Mouse (Mus musculus): ENCODE measurements at regions not wholly inside any gene's neighbourhood (a gene's known extent, or its start where the extent isn't known, plus 50 kb on each side); places are given as distances from the start of the nearest gene placed in this dataset.

DNA sequence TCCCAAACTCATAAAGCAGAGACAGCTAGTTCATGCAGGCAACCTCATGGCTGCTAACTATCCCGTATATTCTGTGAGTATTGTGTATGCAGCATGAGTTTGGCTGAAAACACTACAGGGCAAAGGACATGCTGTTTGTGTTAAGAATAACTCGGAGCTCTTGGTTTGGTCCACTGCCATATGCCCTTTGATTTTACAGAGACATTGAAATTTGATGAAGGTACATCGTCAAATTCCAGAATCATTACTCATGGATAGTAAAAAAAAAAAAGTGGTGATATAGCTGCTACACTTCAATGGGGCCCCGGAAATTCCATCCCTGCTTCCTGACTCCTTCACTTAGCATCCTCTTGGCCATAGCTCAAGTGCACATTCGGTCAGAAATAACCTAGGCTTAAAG is 159.3 kb upstream of the Ccdc122 start:
- no peak for TF ChIP-seq POLR2A (IDR thresholded peaks at IDR 0.05; ENCODE audit: insufficient read depth, low read depth, low read length)
- TF ChIP-seq CTCF (IDR thresholded peaks at IDR 0.05; ENCODE audit: insufficient read depth, low read depth, low read length), result no peak
- WGBS, result 71% methylated on average over 5 of the region's 5 CpGs
- H3K27ac ChIP-seq (ENCODE audit: insufficient read depth, low read depth, low read length), result no peak overlapping the region
- no peak overlapping the region for H3K4me3 ChIP-seq (ENCODE audit: insufficient read depth, low read depth, low read length)
- H3K4me1 ChIP-seq (ENCODE audit: control insufficient read depth, insufficient read depth, low read length), result no peaks in the 10 kb centered on the region

DNA sequence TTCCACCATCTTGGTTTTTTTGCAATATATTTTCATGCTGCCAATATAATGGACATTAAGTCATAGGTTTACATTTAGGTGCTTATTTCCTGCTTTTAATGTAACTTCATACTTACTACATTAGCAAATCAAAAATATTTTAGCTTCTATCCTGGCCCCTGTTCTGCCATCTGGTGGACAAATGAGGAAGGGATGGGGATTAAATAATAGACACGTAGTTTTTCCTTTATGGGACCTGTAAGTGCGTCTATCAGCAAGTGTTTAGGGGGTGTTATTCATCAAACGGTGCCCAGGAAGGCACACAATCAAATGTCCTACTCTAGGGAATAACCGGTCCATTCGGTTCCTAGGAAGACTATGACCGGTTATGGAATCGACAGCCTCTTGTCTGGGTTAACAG is 160.6 kb upstream of the Ccdc122 start:
- 53% methylated on average over 7 of the region's 7 CpGs for WGBS
- no peak overlapping the region for H3K4me3 ChIP-seq (ENCODE audit: insufficient read depth, low read depth, low read length)
- H3K27ac ChIP-seq (ENCODE audit: insufficient read depth, low read depth, low read length), result no peak overlapping the region
- H3K4me1 ChIP-seq (ENCODE audit: control insufficient read depth, insufficient read depth, low read length), result no peaks in the 10 kb centered on the region
- TF ChIP-seq POLR2A (IDR thresholded peaks at IDR 0.05; ENCODE audit: insufficient read depth, low read depth, low read length), result no peak

DNA sequence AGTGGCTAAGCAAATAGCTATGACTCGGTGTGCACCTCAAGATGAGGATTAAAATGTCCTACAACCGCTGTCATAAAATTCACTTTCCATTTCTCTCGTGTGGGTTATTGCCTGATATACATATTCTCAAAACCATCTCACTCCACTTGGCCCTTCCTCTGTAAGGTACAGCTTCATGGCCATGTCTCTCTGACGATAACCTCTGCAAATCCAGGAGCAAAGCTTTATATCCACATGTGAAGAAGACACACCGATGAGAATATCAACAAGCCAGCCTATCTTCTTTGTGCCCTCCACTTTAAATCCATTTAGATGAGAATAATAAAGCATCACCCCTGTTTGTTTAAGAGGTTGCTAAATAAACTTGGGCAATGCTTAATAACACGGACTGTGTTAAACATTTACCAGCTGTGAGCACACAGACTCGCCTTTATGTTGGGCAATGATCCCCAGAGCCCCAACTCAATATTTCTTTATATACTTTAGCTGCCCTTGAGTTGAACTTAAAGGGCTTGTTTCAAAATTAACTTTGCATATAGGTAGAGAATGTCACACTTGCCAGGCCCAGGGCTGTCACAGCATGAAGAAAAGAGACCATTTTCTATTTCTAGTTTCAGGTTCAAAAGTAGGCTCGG is 161.2 kb upstream of the Ccdc122 start:
- Histone ChIP-seq H3K4me1 (ENCODE audit: control insufficient read depth, insufficient read depth, low read length) (no peaks in the 10 kb centered on the region), H3K4me3 (ENCODE audit: insufficient read depth, low read depth, low read length) (no peak overlapping the region), H3K27ac (ENCODE audit: insufficient read depth, low read depth, low read length) (no peak overlapping the region)
- WGBS, result 70% methylated on average over 8 of the region's 8 CpGs
- TF ChIP-seq POLR2A (IDR thresholded peaks at IDR 0.05; ENCODE audit: insufficient read depth, low read depth, low read length) (no peak), CTCF (IDR thresholded peaks at IDR 0.05; ENCODE audit: insufficient read depth, low read depth, low read length) (no peak)

DNA sequence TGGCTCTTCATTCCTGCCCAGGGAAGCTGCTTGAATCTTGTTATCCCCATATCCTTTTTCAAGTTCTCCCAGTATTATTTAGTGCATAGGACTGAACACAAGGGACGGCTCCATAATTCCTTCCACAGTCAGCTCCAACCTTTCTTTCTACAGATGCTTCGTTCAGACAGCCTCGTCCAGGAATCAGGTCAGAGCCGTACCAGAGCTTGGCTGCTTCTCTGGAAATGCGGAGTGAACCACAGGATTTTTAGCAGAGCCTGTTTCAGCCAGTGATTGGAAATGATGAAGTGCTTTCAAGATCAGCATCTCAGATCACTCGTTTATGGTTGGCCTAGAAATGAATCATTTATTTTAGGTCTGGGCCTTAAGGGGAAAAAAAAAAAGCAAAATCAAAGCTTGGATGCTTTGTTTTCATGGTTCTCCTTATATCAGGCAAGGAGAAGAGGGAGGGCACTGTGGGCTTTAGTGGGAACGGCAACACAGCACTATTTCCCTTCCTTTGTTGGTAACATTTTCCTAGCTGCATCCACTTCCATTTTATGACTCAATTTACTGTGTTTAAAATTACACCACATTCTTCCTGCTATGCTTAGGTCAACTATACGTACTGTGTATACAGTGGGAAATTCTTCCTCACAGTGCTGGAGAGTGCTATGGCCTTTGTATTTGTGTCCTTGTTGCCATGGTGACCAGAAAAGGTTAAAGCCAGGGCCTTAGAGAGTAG is 161.9 kb upstream of the Ccdc122 start:
- 54% methylated on average over 8 of the region's 8 CpGs for WGBS
- no peak for TF ChIP-seq CTCF (IDR thresholded peaks at IDR 0.05; ENCODE audit: insufficient read depth, low read depth, low read length)
- no peak for TF ChIP-seq POLR2A (IDR thresholded peaks at IDR 0.05; ENCODE audit: insufficient read depth, low read depth, low read length)
- Histone ChIP-seq H3K27ac (ENCODE audit: insufficient read depth, low read depth, low read length) (no peak overlapping the region), H3K4me3 (ENCODE audit: insufficient read depth, low read depth, low read length) (no peak overlapping the region), H3K4me1 (ENCODE audit: control insufficient read depth, insufficient read depth, low read length) (no peaks in the 10 kb centered on the region)

DNA sequence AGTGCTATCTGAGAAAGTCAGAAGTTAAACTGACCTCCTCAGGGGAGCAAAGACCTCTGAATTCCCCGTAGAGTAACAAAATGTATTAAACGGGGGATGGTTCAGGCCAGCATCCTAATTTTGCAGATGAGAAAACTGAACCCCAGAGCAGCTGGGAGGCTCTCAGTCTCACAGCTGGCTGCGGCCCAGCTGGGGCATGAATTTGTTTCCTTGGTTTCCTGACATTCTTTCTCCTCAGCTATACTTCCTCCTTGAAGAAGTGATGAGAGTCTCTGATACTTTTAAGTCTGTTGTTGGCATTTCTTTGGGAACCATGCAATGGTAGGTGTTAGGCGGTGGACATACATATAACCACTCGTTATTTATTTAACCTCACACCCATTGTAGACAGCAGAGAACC is 162.9 kb upstream of the Ccdc122 start:
- 74% methylated on average over 5 of the region's 5 CpGs for WGBS
- TF ChIP-seq CTCF (IDR thresholded peaks at IDR 0.05; ENCODE audit: insufficient read depth, low read depth, low read length) (no peak), POLR2A (IDR thresholded peaks at IDR 0.05; ENCODE audit: insufficient read depth, low read depth, low read length) (no peak)
- Histone ChIP-seq H3K4me1 (ENCODE audit: control insufficient read depth, insufficient read depth, low read length) (no peaks in the 10 kb centered on the region), H3K4me3 (ENCODE audit: insufficient read depth, low read depth, low read length) (no peak overlapping the region), H3K27ac (ENCODE audit: insufficient read depth, low read depth, low read length) (no peak overlapping the region)

DNA sequence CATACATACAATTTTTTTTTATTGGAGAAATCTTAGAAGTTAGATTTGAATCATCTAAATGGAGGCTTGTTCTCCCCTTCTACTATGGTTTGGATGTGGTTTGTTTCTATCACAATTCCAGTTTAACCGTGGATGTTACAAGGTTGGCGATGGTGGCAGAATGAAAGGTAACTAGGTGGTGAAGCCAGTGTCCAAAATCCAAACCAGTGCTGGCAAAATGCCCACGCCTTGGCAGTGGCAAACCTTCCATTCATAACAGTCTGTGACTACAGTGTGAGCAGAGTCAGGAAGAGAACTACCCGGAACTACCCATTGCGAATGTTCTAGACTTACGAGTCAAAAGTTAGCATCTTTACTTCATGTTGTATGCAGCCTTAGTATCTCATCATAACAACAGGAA is 163.6 kb upstream of the Ccdc122 start:
- WGBS, result 94% methylated on average over 6 of the region's 6 CpGs
- H3K4me1 ChIP-seq (ENCODE audit: control insufficient read depth, insufficient read depth, low read length), result no peaks in the 10 kb centered on the region
- H3K4me3 ChIP-seq (ENCODE audit: insufficient read depth, low read depth, low read length), result no peak overlapping the region
- no peak overlapping the region for H3K27ac ChIP-seq (ENCODE audit: insufficient read depth, low read depth, low read length)
- TF ChIP-seq CTCF (IDR thresholded peaks at IDR 0.05; ENCODE audit: insufficient read depth, low read depth, low read length) (no peak), POLR2A (IDR thresholded peaks at IDR 0.05; ENCODE audit: insufficient read depth, low read depth, low read length) (no peak)

DNA sequence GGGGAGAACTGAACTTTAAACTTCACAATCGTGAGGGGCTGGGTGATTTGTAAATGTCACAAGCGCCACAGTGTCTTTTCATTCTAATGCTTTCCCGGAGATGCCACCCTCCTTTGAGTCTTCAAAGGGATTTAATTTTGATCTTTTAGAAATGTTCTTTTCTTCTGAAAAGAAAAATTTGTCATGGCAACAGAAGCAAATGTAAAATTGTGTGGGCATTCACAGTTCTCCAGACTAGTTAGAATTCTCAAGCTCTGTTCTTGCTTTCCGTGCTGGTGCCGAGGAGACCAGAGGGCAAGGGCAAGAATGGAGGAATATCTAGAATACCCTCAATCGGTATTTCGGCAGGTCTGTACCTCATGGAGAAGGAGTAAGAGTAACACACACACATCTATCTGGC is 164.1 kb upstream of the Ccdc122 start:
- Histone ChIP-seq H3K4me3 (ENCODE audit: insufficient read depth, low read depth, low read length) (no peak overlapping the region), H3K27ac (ENCODE audit: insufficient read depth, low read depth, low read length) (no peak overlapping the region), H3K4me1 (ENCODE audit: control insufficient read depth, insufficient read depth, low read length) (no peaks in the 10 kb centered on the region; the same call in 1 of the 2 replicates)
- TF ChIP-seq POLR2A (IDR thresholded peaks at IDR 0.05; ENCODE audit: insufficient read depth, low read depth, low read length), result no peak
- WGBS, result 86% methylated on average over 7 of the region's 7 CpGs

DNA sequence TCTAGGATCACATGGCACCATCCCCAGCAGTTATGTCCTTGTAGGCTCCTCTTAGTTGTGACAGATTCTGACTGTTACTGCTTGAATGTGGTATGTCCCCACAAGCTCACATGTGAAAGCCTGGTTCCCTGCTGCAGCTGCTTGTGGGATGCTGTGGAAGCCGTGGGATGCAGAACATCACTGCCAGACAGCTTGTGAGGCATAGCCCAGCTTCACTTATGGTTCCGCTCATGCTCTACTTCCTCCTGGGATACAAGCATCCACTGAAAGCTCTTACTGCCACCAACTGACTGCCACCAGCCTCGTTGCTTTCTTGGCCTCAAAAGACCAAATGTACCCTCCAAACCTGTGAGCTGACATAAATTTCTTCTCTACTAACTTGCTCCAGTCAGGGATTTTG is 167.7 kb upstream of the Ccdc122 start:
- no peak for TF ChIP-seq POLR2A (IDR thresholded peaks at IDR 0.05; ENCODE audit: insufficient read depth, low read depth, low read length)
- TF ChIP-seq CTCF (IDR thresholded peaks at IDR 0.05; ENCODE audit: insufficient read depth, low read depth, low read length), result no peak
- WGBS, result 76% methylated on average over 3 of the region's 3 CpGs
- H3K4me1 ChIP-seq (ENCODE audit: control insufficient read depth, insufficient read depth, low read length), result no peaks in the 10 kb centered on the region; the same call in 1 of the 2 replicates
- H3K4me3 ChIP-seq (ENCODE audit: insufficient read depth, low read depth, low read length), result no peak overlapping the region
- no peak overlapping the region for H3K27ac ChIP-seq (ENCODE audit: insufficient read depth, low read depth, low read length)

DNA sequence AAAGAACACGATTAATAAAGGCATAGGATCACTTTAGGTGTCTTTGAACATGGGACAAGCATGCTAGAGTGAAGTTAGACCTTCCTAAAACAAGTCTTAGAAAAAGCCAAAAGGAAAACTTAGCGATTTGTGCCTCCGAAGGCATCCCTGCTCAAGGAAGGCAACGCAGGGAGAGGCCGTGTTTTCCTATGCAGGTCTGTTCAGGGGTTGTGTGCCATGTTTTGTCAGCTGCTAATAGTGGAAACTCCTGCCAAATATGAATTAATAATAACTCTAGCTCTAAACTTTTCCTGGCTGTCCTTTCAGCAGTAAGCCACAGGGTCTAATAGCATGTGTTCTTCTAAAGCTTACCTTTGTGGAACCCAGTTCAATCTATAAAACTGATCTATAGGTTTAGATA is 168.4 kb upstream of the Ccdc122 start:
- no peak for TF ChIP-seq CTCF (IDR thresholded peaks at IDR 0.05; ENCODE audit: insufficient read depth, low read depth, low read length)
- no peak for TF ChIP-seq POLR2A (IDR thresholded peaks at IDR 0.05; ENCODE audit: insufficient read depth, low read depth, low read length)
- H3K4me1 ChIP-seq (ENCODE audit: control insufficient read depth, insufficient read depth, low read length), result no peaks in the 10 kb centered on the region; the same call in 1 of the 2 replicates
- H3K4me3 ChIP-seq (ENCODE audit: insufficient read depth, low read depth, low read length), result no peak overlapping the region
- WGBS, result 92% methylated on average over 5 of the region's 5 CpGs
- no peak overlapping the region for H3K27ac ChIP-seq (ENCODE audit: insufficient read depth, low read depth, low read length)

Measured in olfactory bulb, adult 2 months (tissue).